Mouse (Mus musculus): Measurements from ENCODE around the gene Psmd7.

Psmd7 gene

GRCm38 (mm10) chr8:107577640-107578039 lies 10.6 kb downstream of the Psmd7 start:
- DNase-seq: no peak

DNA sequence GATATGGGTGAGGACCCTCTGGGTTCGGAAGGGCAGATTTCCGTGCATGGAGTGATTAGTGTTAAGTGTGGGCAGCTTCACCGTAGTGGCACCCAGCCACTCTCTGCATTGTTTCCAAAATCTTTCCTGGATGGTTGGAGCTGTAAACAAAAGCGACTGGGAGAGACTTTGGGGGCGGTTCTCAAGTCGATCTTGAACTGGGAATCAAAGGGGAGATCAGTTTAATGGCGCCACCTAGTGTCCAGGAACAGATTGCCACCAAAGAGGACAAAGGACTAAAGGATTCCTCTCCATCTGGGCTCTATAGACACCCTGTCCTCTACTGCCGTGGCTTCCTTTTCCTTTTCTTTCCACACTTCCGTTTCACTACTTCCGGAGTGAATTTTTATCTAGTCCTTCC lies 11.6 kb downstream of the Psmd7 start:
- peak; percentile 93 for DNase-seq

GRCm38 (mm10) chr8:107574771-107575170 lies 13.5 kb downstream of the Psmd7 start:
- DNase-seq: no peak

DNA sequence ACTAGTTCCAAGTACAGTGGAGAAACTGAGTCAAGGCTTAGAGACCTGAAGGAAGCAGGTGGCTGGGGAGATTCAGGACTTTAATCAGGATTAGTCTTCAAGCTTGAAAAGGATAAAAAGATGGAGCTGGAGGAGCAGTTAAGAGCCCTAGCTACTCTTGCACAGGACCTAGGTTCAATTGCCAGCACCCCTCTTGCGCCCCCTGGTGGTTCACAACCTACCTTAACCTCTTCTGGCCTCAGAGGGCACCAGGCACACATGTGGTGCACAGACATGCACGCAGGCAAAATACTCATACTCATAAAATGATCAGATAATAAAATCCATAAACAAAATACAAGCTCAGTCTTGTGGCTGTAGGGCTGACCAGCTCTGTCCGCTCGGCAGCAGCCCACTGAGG lies 15.8 kb downstream of the Psmd7 start:
- peak; percentile 82 for DNase-seq

DNA sequence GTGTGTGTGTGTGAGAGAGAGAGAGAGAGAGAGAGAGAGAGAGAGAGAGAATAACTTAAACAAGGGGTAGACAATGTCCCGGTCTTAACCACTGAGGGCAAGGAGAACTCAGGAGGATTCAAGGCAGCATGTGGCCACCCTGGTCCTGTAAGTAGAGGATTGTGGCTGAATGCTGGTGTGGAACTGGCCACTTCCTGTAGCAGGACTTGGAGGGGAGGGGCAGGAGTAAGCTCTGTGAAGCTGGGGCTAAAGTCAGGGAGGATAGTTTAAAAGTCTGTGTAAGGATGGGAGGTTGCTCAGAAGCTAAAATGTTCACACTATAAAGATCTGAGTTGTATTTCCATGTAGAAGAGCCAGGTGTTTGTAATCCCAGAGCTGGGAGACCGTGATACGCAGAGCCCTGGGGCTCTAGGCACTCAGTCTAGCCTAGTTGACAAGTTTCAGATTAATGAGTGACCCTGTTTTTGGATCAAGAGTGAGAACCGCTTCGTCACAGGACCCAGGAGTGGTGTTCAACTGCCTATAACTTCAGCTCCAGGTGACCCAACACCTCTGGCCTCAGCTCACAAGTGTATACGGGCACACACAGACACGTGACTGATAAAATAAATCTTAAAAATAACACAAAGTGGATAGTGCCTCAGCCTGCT lies 16.7 kb downstream of the Psmd7 start:
- no peak for DNase-seq

GRCm38 (mm10) chr8:107571046-107571445 lies 17.2 kb downstream of the Psmd7 start:
- DNase-seq: no peak

DNA sequence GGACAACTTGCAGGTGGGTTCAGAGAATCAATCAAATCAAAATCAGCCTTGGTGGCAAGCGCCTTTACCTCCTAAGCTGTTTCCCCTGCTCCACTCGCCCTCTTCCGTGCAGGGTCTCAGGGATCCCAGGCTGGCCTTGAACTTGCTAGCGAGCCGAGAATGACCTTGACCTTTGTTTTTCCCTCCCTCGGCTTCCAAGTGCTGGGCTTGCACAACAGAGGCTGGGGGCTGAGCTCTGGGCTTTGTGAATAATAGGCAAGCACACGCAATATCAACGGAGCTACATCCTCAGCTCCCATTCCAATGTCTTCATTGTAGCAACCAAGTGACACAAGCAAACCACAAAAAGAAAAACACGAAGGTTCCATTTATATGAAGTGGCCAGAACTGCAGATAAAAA lies 26.1 kb downstream of the Psmd7 start:
- no peak for DNase-seq

GRCm38 (mm10) chr8:107560820-107561536 lies 27.3 kb downstream of the Psmd7 start:
- peak; percentile 29 for DNase-seq

- DNase-seq: peak; percentile 22
These were observed 31.7 kb downstream of the Psmd7 start for GRCm38 (mm10) chr8:107556511-107556936.

DNA sequence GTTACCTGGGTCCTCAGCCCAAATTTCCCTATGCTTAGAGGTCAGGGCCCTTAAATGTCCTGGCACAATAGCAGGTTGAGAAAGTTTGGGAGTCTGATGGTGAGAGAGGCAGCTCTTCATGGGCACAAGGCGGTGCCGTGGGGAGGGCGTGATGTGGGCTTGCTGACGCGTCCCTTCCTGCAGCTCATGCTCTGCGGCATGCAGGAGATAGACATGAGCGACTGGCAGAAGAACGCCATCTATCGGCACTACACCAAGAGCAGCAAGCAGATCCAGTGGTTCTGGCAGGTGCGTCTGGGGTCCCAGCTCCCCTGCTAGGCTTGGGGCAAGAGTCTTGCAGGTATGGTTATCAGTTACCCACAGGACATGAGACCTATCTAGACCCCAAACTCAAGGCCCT lies 33.0 kb downstream of the Psmd7 start:
- no peak for DNase-seq

GRCm38 (mm10) chr8:107552234-107552633 lies 36.0 kb downstream of the Psmd7 start:
- no peak for DNase-seq

GRCm38 (mm10) chr8:107546817-107547216 lies 41.4 kb downstream of the Psmd7 start:
- DNase-seq: no peak

DNA sequence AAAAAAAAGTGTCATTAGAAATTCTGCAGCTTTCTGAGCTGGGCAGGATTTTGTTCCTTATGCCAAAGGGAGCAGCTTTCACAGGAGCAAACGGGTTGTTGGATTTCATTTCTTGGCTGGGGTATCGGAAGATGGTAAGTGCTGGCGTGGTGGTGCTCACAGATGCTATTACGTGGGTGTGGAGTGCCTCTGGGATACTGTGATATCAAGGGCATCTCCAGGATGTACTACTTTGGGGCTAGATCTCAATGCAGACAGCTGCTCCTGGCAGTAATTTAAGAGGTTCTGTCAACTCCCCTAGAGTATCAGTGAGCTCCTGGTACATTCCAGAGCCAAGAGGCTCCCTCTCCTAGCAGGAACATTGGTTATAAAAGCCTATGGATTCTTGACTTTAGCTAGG lies 42.1 kb downstream of the Psmd7 start:
- DNase-seq: no peak

GRCm38 (mm10) chr8:107545621-107546152 lies 42.6 kb downstream of the Psmd7 start:
- no peak for DNase-seq

GRCm38 (mm10) chr8:107544651-107545174 lies 43.6 kb downstream of the Psmd7 start:
- no peak for DNase-seq

DNA sequence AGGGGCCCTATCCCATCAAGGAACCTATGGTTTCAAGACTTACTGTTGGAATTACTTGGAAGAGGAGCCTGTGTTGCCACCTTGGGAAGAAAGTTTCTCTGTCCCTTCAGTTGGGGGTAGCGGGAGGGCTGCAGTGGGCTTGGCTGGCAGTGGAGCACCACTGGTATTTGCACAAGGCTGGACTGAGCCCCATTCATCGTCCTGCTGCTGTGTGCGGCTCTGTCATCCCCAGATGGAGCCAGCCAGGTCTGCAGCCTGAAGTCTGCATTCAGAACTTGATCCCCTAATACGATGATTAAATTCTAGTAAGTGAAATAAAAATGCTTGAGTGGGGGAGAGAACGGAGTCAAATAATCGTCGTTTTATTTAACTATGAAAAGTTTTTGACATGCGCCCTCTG lies 44.1 kb downstream of the Psmd7 start:
- no peak for DNase-seq

- DNase-seq: no peak
These were observed 44.5 kb downstream of the Psmd7 start for GRCm38 (mm10) chr8:107543714-107544113.

DNA sequence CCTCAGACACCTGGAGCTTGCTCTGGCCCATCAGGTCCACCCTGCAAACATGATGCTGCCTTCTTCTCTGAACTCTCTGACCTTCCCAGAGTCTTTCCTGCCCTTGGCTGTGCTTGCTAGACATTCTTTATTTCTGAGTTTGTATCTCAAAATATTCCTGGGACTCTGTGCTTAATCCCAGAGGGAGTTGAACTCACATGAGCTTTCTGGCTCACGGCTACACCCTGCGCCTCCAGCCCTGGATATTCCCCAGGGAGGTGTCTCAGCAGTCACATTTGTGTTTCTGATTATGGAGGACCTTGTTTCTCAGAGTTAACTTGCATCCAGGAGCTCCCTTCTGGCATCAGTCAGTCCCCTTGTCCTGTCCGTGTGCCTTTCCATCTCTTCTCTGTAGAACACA lies 46.1 kb downstream of the Psmd7 start:
- DNase-seq: no peak

- DNase-seq: no peak
These were observed 46.9 kb downstream of the Psmd7 start for GRCm38 (mm10) chr8:107541369-107541768.

DNA sequence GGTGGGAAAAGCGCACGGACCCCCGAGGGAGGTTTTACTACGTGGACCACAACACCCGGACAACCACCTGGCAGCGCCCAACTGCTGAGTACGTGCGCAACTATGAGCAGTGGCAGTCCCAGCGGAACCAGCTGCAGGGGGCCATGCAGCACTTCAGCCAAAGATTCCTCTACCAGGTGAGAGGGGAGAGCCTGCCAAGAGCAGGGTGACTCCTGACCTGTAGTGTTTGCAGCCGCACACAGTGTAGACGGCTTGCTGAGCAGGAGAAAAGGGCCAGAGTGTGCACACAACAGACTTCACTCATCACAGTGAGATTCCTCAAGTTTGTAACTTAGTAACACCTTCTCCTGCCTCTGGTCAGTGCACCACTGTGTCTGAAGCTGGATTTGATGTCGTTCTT lies 47.6 kb downstream of the Psmd7 start:
- DNase-seq: no peak

GRCm38 (mm10) chr8:107537472-107537871 lies 50.8 kb downstream of the Psmd7 start:
- DNase-seq: no peak
